Mouse (Mus musculus) stomach, postnatal 0 days (tissue): ENCODE measurements around the gene Negr1.

Source experiments
- CTCF ChIP-seq: IDR thresholded peaks from 2 replicates; pipeline ENCODE4 v1.5.1; 2016; ENCODE audit warnings: antibody characterized with exemption, low read depth, mild to moderate bottlenecking, moderate library complexity
- EP300 ChIP-seq: optimal IDR thresholded peaks from 2 replicates; pipeline ENCODE3; 2016; ENCODE audit warnings: antibody characterized with exemption

- TF ChIP-seq CTCF = no peak
- TF ChIP-seq EP300 = no peak
These were observed 324.1 kb downstream of the Negr1 start for GRCm38 (mm10) chr3:156885689-156886088.
